Mouse (Mus musculus) CH12.LX (cell line): ENCODE results near the gene Cep57l1.
A peak's percentile ranks its signal among the peaks of the same experiment; 100 is the strongest.

Source experiments
- CTCF ChIP-seq, 2 experiments: IDR thresholded peaks in 1 of 2; conservative IDR thresholded peaks in 1 of 2; 2 replicates each; pipeline ENCODE4 v1.5.1; 2011 to 2012; ENCODE audit warnings: low read depth in 2 of 2, low read length in 2 of 2, improper control_type of control experiment in 1 of 2, inconsistent platforms in 1 of 2, mild to moderate bottlenecking in 1 of 2, moderate library complexity in 1 of 2
- ETS1 ChIP-seq: conservative IDR thresholded peaks from 2 replicates; pipeline ENCODE4 v1.6.1; 2012; ENCODE audit warnings: low read depth, mild to moderate bottlenecking, inconsistent platforms, low read length, improper control_type of control experiment, moderate library complexity
- GABPA ChIP-seq: IDR thresholded peaks from 2 replicates; pipeline ENCODE4 v1.6.1; 2012; ENCODE audit warnings: low read depth, low read length, improper control_type of control experiment, inconsistent platforms; ENCODE audit not compliant: insufficient replicate concordance
- JUND ChIP-seq: conservative IDR thresholded peaks from 2 replicates; pipeline ENCODE4 v1.6.1; 2011; ENCODE audit warnings: low read depth, low read length, improper control_type of control experiment
- MAX ChIP-seq: IDR thresholded peaks from 2 replicates; pipeline ENCODE4 v1.6.1; 2011; ENCODE audit warnings: low read length, improper control_type of control experiment
- POLR2A ChIP-seq: IDR thresholded peaks from 2 replicates; pipeline ENCODE4 v1.6.1; 2011; ENCODE audit warnings: low read depth, mild to moderate bottlenecking, improper control_type of control experiment, low read length
- RAD21 ChIP-seq: IDR thresholded peaks from 2 replicates; pipeline ENCODE4 v1.6.1; 2011; ENCODE audit warnings: low read depth, mild to moderate bottlenecking, low read length, improper control_type of control experiment, moderate library complexity
- SIN3A ChIP-seq: IDR thresholded peaks from 2 replicates; pipeline ENCODE4 v1.6.1; 2012; ENCODE audit warnings: low read length, improper control_type of control experiment, inconsistent platforms
- TBP ChIP-seq: conservative IDR thresholded peaks from 2 replicates; pipeline ENCODE4 v1.6.1; 2011; ENCODE audit warnings: low read depth, low read length, improper control_type of control experiment
- UBTF ChIP-seq: IDR thresholded peaks from 2 replicates; pipeline ENCODE4 v1.6.1; 2012; ENCODE audit warnings: low read depth, mild to moderate bottlenecking, inconsistent platforms, low read length, improper control_type of control experiment, moderate library complexity
- USF1 ChIP-seq: IDR thresholded peaks from 2 replicates; pipeline ENCODE4 v1.6.1; 2014; ENCODE audit warnings: low read depth, mild to moderate bottlenecking, inconsistent platforms, low read length, improper control_type of control experiment
- ZNF384 ChIP-seq: IDR thresholded peaks from 2 replicates; pipeline ENCODE4 v1.6.1; 2012; ENCODE audit warnings: low read depth, low read length, improper control_type of control experiment, inconsistent platforms

- TF ChIP-seq CTCF (conservative IDR thresholded peaks at IDR 0.05 in 1 of 2, IDR thresholded peaks at IDR 0.05 in 1 of 2; ENCODE audit: low read depth in 2 of 2, low read length in 2 of 2) (peak in 1 of 2 experiments; percentile 27; a peak in 1 of 4 replicates), POLR2A (peak; percentile 15), USF1 (no peak), ZNF384 (0 out of 2 replicates have a peak, but pooled peaks have one; percentile 15), UBTF (peak; percentile 78; the same call in 1 of the 2 replicates), JUND (no peak), GABPA (no peak), MAX (no peak), RAD21 (no peak), ETS1 (no peak), SIN3A (no peak), TBP (no peak)
Observed at GRCm38 (mm10) chr10:41809771-41810563, at the start of gene Cep57l1, which contains the start of gene Sesn1.
